Mouse (Mus musculus) left cerebral cortex, adult 2 months (tissue): ENCODE measurements around the gene Cacna1c. TPM values are rescaled to one million over a fixed set of nuclear protein-coding genes. Genes with fewer than 3 reads are reported as not detected.

Source experiments
- DNase-seq, 2 experiments: peaks; one replicate each; pipeline ENCODE4 v3.0.0; 2021 to 2022; ENCODE audit warnings: low spot score in 2 of 2, mixed read lengths in 1 of 2; ENCODE audit errors: extremely low spot score in 1 of 2
- H3K27ac ChIP-seq: fragments of 200-600 bp; 2 replicates; pipeline ENCODE4 v1.8.1; 2022
- H3K4me3 ChIP-seq: fragments of 200-600 bp; 2 replicates; pipeline ENCODE4 v1.8.1; 2022
- CTCF ChIP-seq: fragments of 200-600 bp; IDR thresholded peaks from 2 replicates; pipeline ENCODE4 v1.8.1; 2022; ENCODE audit warnings: antibody characterized with exemption, mild to moderate bottlenecking, moderate library complexity
- intact Hi-C: fragments of 180-260 bp; cut with DNase I; formaldehyde crosslinking; loops from one replicate; pipeline ENCODE4 v1.15.1; 2025
- total RNA-seq, 2 experiments: library from RNA; stranded (reverse); gene quantifications; 2 replicates each; pipeline ENCODE4 v1.2.3; 2021

The Cacna1c gene
- total RNA-seq, 2 experiments from 2014 or later: 69.1 to 73.9 TPM

- intact Hi-C loops: loop anchor here (5.0 kb wide), 6 partner anchors 129 to 479 kb away; partner anchors contain the start of gene Lrtm2
- TF ChIP-seq CTCF: no peak
- DNase-seq: peak in 1 of 2 experiments; percentile 8
- H3K27ac ChIP-seq: peak overlapping the region; percentile 95
- peak overlapping the region; percentile 82 for H3K4me3 ChIP-seq
These were observed 89.5 kb downstream of the Cacna1c start for GRCm38 (mm10) chr6:119106726-119107125.

DNA sequence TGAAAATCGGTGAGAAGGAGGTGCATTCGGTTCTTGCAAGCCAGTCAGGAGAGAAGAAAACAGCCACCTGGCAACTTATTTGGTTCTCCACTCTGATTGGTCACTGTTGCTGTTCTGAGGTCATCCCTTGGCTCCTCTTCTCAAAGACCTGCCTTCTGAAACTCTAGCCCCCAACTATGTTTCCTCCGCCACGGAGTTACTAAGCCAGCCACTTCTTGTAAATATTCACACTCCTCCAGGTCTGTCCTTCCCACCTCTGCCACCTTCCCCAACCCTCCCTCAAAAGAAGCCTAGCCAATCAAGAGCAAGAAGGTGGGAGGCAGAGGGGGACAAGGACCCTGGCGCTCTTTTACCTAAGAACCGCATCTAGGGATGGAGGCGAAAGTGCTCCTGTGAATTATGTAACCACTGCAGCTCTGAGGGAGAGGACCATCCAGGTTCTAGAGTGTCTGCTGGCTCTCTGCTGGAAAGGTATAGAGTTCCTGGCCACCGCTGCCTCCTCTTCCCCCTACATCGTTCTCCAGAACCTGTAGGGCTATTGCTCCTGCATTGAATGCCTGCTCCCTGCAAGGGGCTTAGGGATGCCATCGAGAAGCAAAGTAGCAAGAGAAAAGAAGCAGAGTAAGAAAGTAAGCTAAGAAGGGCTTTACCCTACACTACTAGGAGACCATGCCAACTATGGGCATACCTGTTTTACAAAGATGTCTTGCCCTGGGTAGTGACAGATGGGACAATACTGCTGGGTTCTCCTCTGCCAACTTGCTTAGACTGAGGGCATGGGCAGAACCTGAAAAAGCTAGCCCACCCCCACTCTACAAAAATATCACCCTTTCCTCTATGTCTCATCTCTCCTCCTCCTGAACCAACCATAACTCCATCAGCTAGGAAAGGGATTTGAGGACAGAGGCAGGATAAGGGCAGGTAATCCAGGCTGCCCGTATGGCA, 90.3 kb downstream of the Cacna1c start:
- intact Hi-C loops: loop anchor here (5.0 kb wide), 6 partner anchors 129 to 479 kb away; partner anchors contain the start of gene Lrtm2
- TF ChIP-seq CTCF: no peak
- H3K27ac ChIP-seq: peak overlapping the region; percentile 95

GRCm38 (mm10) chr6:119104246-119104645, 92.0 kb downstream of the Cacna1c start:
- intact Hi-C loops: loop anchor here (1.0 kb wide), 2 partner anchors 181 to 458 kb away; no protein-coding TSS in a partner anchor
- peak; percentile 85 to 88 for DNase-seq
- Histone ChIP-seq H3K27ac (no peak overlapping the region), H3K4me3 (no peak overlapping the region)
- TF ChIP-seq CTCF: peak; percentile 90

More for the DNA sequence above, 90.3 kb downstream of the Cacna1c start:
- peak in 1 of 2 experiments; percentile 26 for DNase-seq
- H3K4me3 ChIP-seq: peak overlapping the region; percentile 82

GRCm38 (mm10) chr6:119102936-119103335, 93.3 kb downstream of the Cacna1c start:
- intact Hi-C loops: no loop called here
- no peak overlapping the region for H3K27ac ChIP-seq
- no peak for DNase-seq
- no peak for TF ChIP-seq CTCF
- no peak overlapping the region for H3K4me3 ChIP-seq

DNA sequence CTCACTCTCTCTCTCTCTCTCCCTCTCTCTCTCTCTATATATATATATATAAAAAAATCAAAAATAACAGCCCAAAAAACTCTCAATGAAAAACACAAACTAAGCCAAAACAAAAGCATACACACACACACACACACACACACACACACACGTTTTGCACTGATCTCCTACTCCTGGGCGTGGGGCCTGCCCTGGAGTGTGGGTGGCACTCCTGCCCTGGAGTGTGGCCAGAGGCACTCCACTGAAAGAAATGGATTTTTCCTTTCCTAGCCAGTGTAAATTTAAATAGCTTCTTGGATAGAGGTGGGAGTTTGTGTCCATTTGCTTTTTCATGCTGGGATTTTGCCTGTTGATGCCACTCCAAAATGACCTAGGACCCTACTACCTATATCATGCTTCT, 96.9 kb downstream of the Cacna1c start:
- Histone ChIP-seq H3K27ac (no peak overlapping the region), H3K4me3 (no peak overlapping the region)
- DNase-seq: no peak
- no peak for TF ChIP-seq CTCF
- intact Hi-C loops: no loop called here

GRCm38 (mm10) chr6:119096481-119096880, 99.7 kb downstream of the Cacna1c start:
- H3K27ac ChIP-seq: no peak overlapping the region
- no peak for TF ChIP-seq CTCF
- no peak overlapping the region for H3K4me3 ChIP-seq
- no peak for DNase-seq
- intact Hi-C loops: no loop called here

GRCm38 (mm10) chr6:119095081-119095480, 101.1 kb downstream of the Cacna1c start:
- TF ChIP-seq CTCF: no peak
- Histone ChIP-seq H3K27ac (no peak overlapping the region), H3K4me3 (no peak overlapping the region)
- DNase-seq: no peak
- intact Hi-C loops: no loop called here

- no peak for TF ChIP-seq CTCF
- H3K27ac ChIP-seq: no peak overlapping the region
- no peak overlapping the region for H3K4me3 ChIP-seq
- no peak for DNase-seq
- intact Hi-C loops: no loop called here
These were observed 107.0 kb downstream of the Cacna1c start for GRCm38 (mm10) chr6:119089173-119089572.

GRCm38 (mm10) chr6:119088381-119088780, 107.8 kb downstream of the Cacna1c start:
- no peak overlapping the region for H3K27ac ChIP-seq
- no peak overlapping the region for H3K4me3 ChIP-seq
- no peak for TF ChIP-seq CTCF
- no peak for DNase-seq
- intact Hi-C loops: no loop called here

- H3K27ac ChIP-seq: no peak overlapping the region
- no peak for DNase-seq
- TF ChIP-seq CTCF: no peak
- no peak overlapping the region for H3K4me3 ChIP-seq
- intact Hi-C loops: no loop called here
These were observed 108.3 kb downstream of the Cacna1c start for GRCm38 (mm10) chr6:119087919-119088318.

- intact Hi-C loops: no loop called here
- Histone ChIP-seq H3K4me3 (no peak overlapping the region), H3K27ac (no peak overlapping the region)
- no peak for TF ChIP-seq CTCF
- no peak for DNase-seq
These were observed 110.4 kb downstream of the Cacna1c start for GRCm38 (mm10) chr6:119085789-119086188.

GRCm38 (mm10) chr6:119084532-119084931, 111.7 kb downstream of the Cacna1c start:
- Histone ChIP-seq H3K4me3 (no peak overlapping the region), H3K27ac (no peak overlapping the region)
- TF ChIP-seq CTCF: no peak
- intact Hi-C loops: loop anchor here (5.0 kb wide), 1 partner anchor 107 kb away; no protein-coding TSS in a partner anchor
- DNase-seq: no peak
